ENCODE assay signal across 11 mouse cellular contexts in the genomic region with DNA sequence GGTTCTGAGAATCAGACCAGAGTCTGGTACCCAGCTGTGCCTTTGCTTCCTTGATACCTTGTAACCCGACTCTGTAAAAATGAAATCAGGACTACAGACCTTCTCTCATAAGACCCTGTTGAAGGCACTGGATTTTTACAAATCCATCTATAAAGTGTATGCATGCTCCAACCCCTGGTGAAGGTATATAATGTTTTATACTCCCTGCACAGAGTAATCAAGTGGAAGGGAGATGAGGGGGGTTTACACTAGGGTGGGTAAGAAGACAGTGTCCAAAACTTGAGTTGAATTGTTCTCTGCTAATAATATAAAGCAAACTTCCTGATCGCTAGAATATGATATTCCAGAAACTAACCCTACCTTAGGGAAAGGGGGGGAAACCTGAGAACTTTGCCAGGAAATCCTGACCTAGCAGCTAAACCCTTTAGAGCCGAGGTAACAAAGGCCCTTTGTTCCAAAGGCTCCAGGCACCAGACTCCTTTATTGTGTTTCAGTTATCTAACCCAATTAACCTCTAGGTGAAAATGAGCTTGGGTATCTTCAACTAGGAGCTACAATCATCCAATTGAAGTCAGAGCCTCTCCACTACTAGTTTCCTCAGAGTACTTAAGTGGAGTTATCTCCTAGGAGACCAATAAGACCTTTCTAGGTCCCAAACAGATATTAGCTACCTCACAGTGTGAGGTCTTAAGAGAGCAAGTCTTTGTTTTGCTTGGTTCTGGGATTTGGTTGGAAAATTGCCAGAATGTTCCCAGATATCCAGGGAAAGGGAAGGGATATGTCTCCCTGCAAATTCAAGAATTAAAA.
DNase-seq lines count a peak whose midpoint lies in the region; ATAC-seq lines count a peak whose summit lies in the region.
"Had no signal": no experiment of that assay in that cellular context is flagged by ENCODE, and none has a peak within 500 bp of the region (broad histone marks: within the 10 kb centered on the region; RNA-seq: fewer than 3 reads in every experiment).

No protein-coding gene starts in this region.

- H3K4me1 ChIP-seq in heart, embryonic 15.5 days (replicated peaks) = peaks cover 14% of the 10 kb centered on the region
- H3K4me1 ChIP-seq in heart, embryonic 11.5 days (ENCODE audit: control insufficient read depth, insufficient read depth, low read length) = peaks cover 7% of the 10 kb centered on the region
- H3K4me1 ChIP-seq in midbrain, embryonic 13.5 days (replicated peaks) = peaks cover 24% of the 10 kb centered on the region
- H3K4me1 ChIP-seq in midbrain, embryonic 15.5 days = peaks cover 15% of the 10 kb centered on the region
- 0 out of 2 replicates have a peak, but pooled peaks cover 4% of the 10 kb centered on the region for H3K4me1 ChIP-seq in embryonic facial prominence, embryonic 14.5 days (ENCODE audit: control insufficient read depth, insufficient read depth, low read length)
- peaks cover 20% of the 10 kb centered on the region for H3K4me1 ChIP-seq in midbrain, embryonic 16.5 days (ENCODE audit: control insufficient read depth, insufficient read depth, low read length)

- no peak overlapping the region for H3K4me2 ChIP-seq in heart, embryonic 15.5 days
- no peak overlapping the region for H3K4me2 ChIP-seq in heart, embryonic 11.5 days
- no peak overlapping the region for H3K4me2 ChIP-seq in midbrain, embryonic 13.5 days (replicated peaks)
- no peak overlapping the region for H3K4me2 ChIP-seq in midbrain, embryonic 15.5 days
- no peak overlapping the region for H3K4me2 ChIP-seq in embryonic facial prominence, embryonic 14.5 days (ENCODE audit: low read depth, low read length)
- no peak overlapping the region for H3K4me2 ChIP-seq in midbrain, embryonic 16.5 days (ENCODE audit: low read length)
- H3K4me2 ChIP-seq: hindbrain, embryonic 14.5 days had no signal

- no peaks in the 10 kb centered on the region for H3K9me3 ChIP-seq in heart, embryonic 15.5 days (replicated peaks)
- no peaks in the 10 kb centered on the region for H3K9me3 ChIP-seq in heart, embryonic 11.5 days (replicated peaks; ENCODE audit: control insufficient read depth, low read length)
- no peaks in the 10 kb centered on the region for H3K9me3 ChIP-seq in midbrain, embryonic 13.5 days
- no peaks in the 10 kb centered on the region for H3K9me3 ChIP-seq in midbrain, embryonic 15.5 days
- H3K9me3 ChIP-seq in embryonic facial prominence, embryonic 14.5 days (ENCODE audit: control insufficient read depth, low read length) = no peaks in the 10 kb centered on the region
- no peaks in the 10 kb centered on the region for H3K9me3 ChIP-seq in midbrain, embryonic 16.5 days (replicated peaks; ENCODE audit: control insufficient read depth, low read length, poor library complexity, severe bottlenecking)

- DNase-seq in embryonic facial prominence, embryonic 14.5 days (ENCODE audit: low spot score) = peak; percentile 73
- no peak for DNase-seq in thymus, adult 18-20 months
- DNase-seq in adrenal gland, postnatal 10 days = no peak
- DNase-seq: heart, adult 18-20 months had no signal

- peak overlapping the region; percentile 1; the same call in 1 of the 2 replicates for H3K27ac ChIP-seq in heart, embryonic 15.5 days
- H3K27ac ChIP-seq in heart, embryonic 11.5 days (ENCODE audit: low read depth, low read length) = no peak overlapping the region
- 0 out of 2 replicates have a peak overlapping the region, but pooled peaks have one; percentile 30 for H3K27ac ChIP-seq in midbrain, embryonic 13.5 days
- no peak overlapping the region for H3K27ac ChIP-seq in midbrain, embryonic 15.5 days
- peak overlapping the region; percentile 25 for H3K27ac ChIP-seq in embryonic facial prominence, embryonic 14.5 days (replicated peaks; ENCODE audit: low read depth, low read length)
- H3K27ac ChIP-seq in midbrain, embryonic 16.5 days (ENCODE audit: low read length) = peak overlapping the region; percentile 11; the same call in 1 of the 2 replicates
- H3K27ac ChIP-seq: hindbrain, embryonic 14.5 days had no signal

- H3K9ac ChIP-seq in heart, embryonic 15.5 days = no peak overlapping the region
- no peak overlapping the region for H3K9ac ChIP-seq in heart, embryonic 11.5 days (ENCODE audit: low read depth, low read length)
- no peak overlapping the region for H3K9ac ChIP-seq in midbrain, embryonic 13.5 days (replicated peaks)
- no peak overlapping the region for H3K9ac ChIP-seq in midbrain, embryonic 15.5 days
- H3K9ac ChIP-seq in embryonic facial prominence, embryonic 14.5 days (ENCODE audit: low read depth, low read length) = no peak overlapping the region
- H3K9ac ChIP-seq in midbrain, embryonic 16.5 days (ENCODE audit: low read depth, low read length) = no peak overlapping the region
- H3K9ac ChIP-seq: hindbrain, embryonic 14.5 days had no signal

- no peak overlapping the region for H3K4me3 ChIP-seq in heart, embryonic 15.5 days
- H3K4me3 ChIP-seq in heart, embryonic 11.5 days (ENCODE audit: low read depth, low read length) = no peak overlapping the region
- H3K4me3 ChIP-seq in midbrain, embryonic 13.5 days (replicated peaks) = no peak overlapping the region
- no peak overlapping the region for H3K4me3 ChIP-seq in midbrain, embryonic 15.5 days
- H3K4me3 ChIP-seq in embryonic facial prominence, embryonic 14.5 days (ENCODE audit: low read depth, low read length) = no peak overlapping the region
- no peak overlapping the region for H3K4me3 ChIP-seq in midbrain, embryonic 16.5 days (ENCODE audit: low read depth, low read length)

- ATAC-seq in heart, embryonic 15.5 days (replicated peaks; ENCODE audit: insufficient number of reproducible peaks, insufficient read depth, low FRiP score, low read depth) = no peak
- no peak; the same call in 1 of the 2 replicates for ATAC-seq in heart, embryonic 11.5 days (replicated peaks; ENCODE audit: insufficient number of reproducible peaks, low FRiP score, low TSS enrichment)
- ATAC-seq in midbrain, embryonic 13.5 days = no peak
- ATAC-seq in midbrain, embryonic 15.5 days (replicated peaks) = no peak
- peak; percentile 85 for ATAC-seq in embryonic facial prominence, embryonic 14.5 days (ENCODE audit: low read depth)
- ATAC-seq in midbrain, embryonic 16.5 days = no peak
- ATAC-seq: Patski had no signal

- WGBS in heart, embryonic 15.5 days = 55% methylated on average over 3 of the region's 3 CpGs
- WGBS in heart, embryonic 11.5 days (ENCODE audit: insufficient replicate concordance) = 53% methylated on average over 3 of the region's 3 CpGs
- WGBS in midbrain, embryonic 13.5 days = 39% methylated on average over 3 of the region's 3 CpGs
- 45% methylated on average over 3 of the region's 3 CpGs for WGBS in midbrain, embryonic 15.5 days
- 30% methylated on average over 3 of the region's 3 CpGs for WGBS in embryonic facial prominence, embryonic 14.5 days
- 39% methylated on average over 3 of the region's 3 CpGs for WGBS in midbrain, embryonic 16.5 days

- H3K27me3 ChIP-seq in heart, embryonic 15.5 days = no peaks in the 10 kb centered on the region
- H3K27me3 ChIP-seq in heart, embryonic 11.5 days (ENCODE audit: control insufficient read depth, insufficient read depth, low read length) = no peaks in the 10 kb centered on the region
- no peaks in the 10 kb centered on the region for H3K27me3 ChIP-seq in midbrain, embryonic 13.5 days
- H3K27me3 ChIP-seq in midbrain, embryonic 15.5 days (replicated peaks) = no peaks in the 10 kb centered on the region
- H3K27me3 ChIP-seq in embryonic facial prominence, embryonic 14.5 days (replicated peaks; ENCODE audit: control insufficient read depth, insufficient read depth, low read length) = no peaks in the 10 kb centered on the region
- H3K27me3 ChIP-seq in midbrain, embryonic 16.5 days (ENCODE audit: control insufficient read depth, insufficient read depth, low read depth, low read length) = no peaks in the 10 kb centered on the region
- H3K27me3 ChIP-seq: Patski had no signal

- H3K36me3 ChIP-seq in heart, embryonic 15.5 days = peaks cover 8% of the 10 kb centered on the region; the same call in 1 of the 2 replicates
- peaks cover 8% of the 10 kb centered on the region; the same call in 1 of the 2 replicates for H3K36me3 ChIP-seq in heart, embryonic 11.5 days (ENCODE audit: control insufficient read depth, insufficient read depth, low read length)
- H3K36me3 ChIP-seq in midbrain, embryonic 13.5 days = peaks cover 29% of the 10 kb centered on the region
- no peaks in the 10 kb centered on the region; the same call in 1 of the 2 replicates for H3K36me3 ChIP-seq in midbrain, embryonic 15.5 days (replicated peaks)
- peaks cover 41% of the 10 kb centered on the region for H3K36me3 ChIP-seq in embryonic facial prominence, embryonic 14.5 days (ENCODE audit: control insufficient read depth, insufficient read depth, low read length)
- peaks cover 11% of the 10 kb centered on the region for H3K36me3 ChIP-seq in midbrain, embryonic 16.5 days (ENCODE audit: control insufficient read depth, insufficient read depth, low read length)

Comparison
In these comparisons a context has a peak if more than half of its experiments do, and no peak if none do; other contexts are left out.
1. H3K27ac ChIP-seq: peak in heart, embryonic 15.5 days (single experiment), midbrain, embryonic 13.5 days (single experiment), embryonic facial prominence, embryonic 14.5 days (single experiment) and midbrain, embryonic 16.5 days (single experiment); none in heart, embryonic 11.5 days (single experiment) and midbrain, embryonic 15.5 days (single experiment).